Mouse (Mus musculus) heart, postnatal 14 days (tissue): ENCODE results near the gene Slc37a4. TPM values are rescaled to one million over a fixed set of nuclear protein-coding genes. Genes with fewer than 3 reads are reported as not detected.
"Not testable (repeated sequence)": the region's sequence is repeated elsewhere in the genome, so short reads cannot be mapped to it uniquely, and the experiment has no call there.

Source experiments
- DNase-seq, 2 experiments: peaks; one replicate each; pipeline ENCODE4 v3.0.0; 2021 to 2022
- intact Hi-C: fragments of 180-260 bp; cut with DNase I; formaldehyde crosslinking; loops from one replicate; pipeline ENCODE4 v1.15.1; 2025
- long read RNA-seq, 2 experiments: library from polyadenylated mRNA; stranded (forward); transcript quantifications; one replicate each; pipeline ENCODE4 v2.0.0; 2021
- total RNA-seq, 2 experiments: library from RNA; stranded (reverse); gene quantifications; 2 replicates each; pipeline ENCODE4 v1.2.3; 2021

The Slc37a4 gene
- 10 to 100 TPM; 29.6 to 31.0 TPM for total RNA-seq
- long read RNA-seq, experiment 1, transcript Slc37a4-202 (9 exons, 1,353 nt), result major isoform, 8 of 43 reads
- long read RNA-seq, experiment 1, partial matches to known transcripts, result 6 of 43 reads
- long read RNA-seq, experiment 1, other reads (novel, unspliced or antisense), result 28 of 43 reads
- long read RNA-seq, experiment 2, partial matches to known transcripts, result 2 of 47 reads
- long read RNA-seq, experiment 2, other reads (novel, unspliced or antisense), result 40 of 47 reads

- DNase-seq, result peak; percentile 90 to 91
- intact Hi-C loops, result no loop called here
Observed at GRCm38 (mm10) chr9:44396684-44397411, at the start of gene Slc37a4. Gene Slc37a4 (plus strand): TSS chr9:44396852.

DNA sequence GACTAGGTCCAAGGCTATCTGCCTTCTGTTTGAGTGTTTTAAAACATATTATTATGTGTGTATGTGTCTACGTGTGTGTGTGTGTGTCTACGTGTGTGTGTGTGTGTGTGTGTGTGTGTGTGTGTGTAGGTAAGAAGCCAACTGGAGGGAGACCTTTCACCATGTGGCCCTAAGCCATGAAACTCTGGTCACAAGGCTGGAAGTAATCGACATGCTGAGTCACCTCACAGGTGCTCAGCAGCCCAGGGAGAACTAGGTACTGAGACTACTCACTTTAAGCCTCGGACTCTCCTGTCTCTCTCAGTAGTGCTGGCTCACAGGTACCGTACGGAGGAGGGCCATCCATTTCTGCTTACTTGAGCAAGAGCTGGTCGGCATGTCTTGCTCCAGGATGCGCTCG lies 49.5 kb upstream of the Slc37a4 start:
- intact Hi-C loops, result no loop called here
- no peak for DNase-seq

DNA sequence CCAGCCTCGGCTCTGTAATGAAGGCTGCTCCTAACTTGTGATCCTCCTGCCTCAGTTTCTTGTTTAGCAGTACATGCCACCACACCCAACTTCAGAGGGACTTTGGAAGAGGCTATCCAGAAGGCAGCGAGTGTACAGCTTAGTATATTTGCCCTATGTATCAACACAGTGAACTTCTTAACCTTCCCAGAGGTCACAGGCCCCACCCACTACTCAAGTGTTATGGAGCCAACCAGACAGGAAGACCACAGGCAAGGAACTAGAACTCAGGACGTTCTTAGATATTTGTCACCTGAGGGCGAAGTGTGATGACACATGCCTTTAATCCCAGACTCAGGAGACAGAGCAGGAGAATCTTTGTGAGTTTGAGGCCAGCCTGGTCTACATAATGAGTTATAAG lies 49.0 kb upstream of the Slc37a4 start:
- intact Hi-C loops, result no loop called here
- DNase-seq, result no peak

DNA sequence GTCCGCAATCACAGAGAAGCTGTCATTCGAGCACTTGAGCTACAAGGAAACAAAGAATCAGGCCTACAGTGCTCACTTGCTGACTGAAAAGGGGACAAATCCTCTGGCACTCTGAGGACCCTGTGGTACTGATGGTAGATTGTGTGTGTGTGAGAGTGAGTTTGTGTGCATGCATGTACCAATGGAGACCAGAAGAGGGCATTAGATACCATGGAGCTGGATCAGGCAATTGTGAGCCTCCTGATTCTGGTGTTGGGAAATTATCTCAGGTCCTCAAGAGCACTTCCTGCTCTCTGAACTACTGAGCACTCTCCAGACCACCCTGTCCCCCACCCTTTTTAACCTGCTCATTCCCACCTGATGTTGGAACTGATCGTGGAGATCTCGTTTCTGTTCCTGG lies 48.1 kb upstream of the Slc37a4 start:
- intact Hi-C loops, result no loop called here
- no peak for DNase-seq

- no peak for DNase-seq
- intact Hi-C loops, result no loop called here
Observed at GRCm38 (mm10) chr9:44351396-44351795, 45.3 kb upstream of the Slc37a4 start.

DNA sequence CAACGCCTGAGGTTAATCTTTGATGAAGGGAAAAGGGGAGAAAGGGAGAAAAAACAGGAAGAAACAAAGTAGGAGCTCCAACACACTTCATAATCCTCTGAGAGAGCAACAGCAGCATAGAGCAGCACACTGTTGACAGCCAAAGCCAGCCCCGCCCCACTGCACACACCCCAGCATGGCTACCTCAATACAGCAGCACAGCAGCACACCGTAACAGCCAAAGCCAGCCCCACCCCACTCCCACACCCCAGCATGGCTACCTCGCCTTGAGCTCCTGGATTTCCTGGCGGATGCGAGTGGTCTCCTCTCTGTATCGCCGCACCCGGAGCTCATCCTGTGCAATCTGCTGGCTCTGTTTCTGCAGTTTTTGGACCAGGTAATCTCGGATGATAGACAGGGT lies 44.3 kb upstream of the Slc37a4 start:
- no peak for DNase-seq
- intact Hi-C loops, result no loop called here

GRCm38 (mm10) chr9:44353142-44353541 lies 43.5 kb upstream of the Slc37a4 start:
- intact Hi-C loops, result no loop called here

DNA sequence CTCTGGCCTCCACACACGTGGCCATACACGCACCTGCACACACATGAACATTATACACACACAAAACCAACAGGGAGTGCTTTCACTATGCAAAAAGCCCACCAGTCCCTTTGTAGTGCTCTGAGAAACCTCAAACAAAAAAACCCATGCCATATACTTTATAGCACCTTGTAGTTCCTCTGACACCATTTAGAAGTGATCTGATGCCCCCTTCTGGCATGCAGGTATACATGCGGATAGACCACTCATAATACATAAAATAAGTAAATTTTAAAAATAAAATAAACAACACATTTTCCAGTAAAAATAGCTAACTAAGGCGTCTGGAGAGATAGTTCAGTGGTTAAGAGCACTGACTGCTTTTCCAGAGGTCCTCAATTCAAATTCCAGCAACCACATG lies 39.4 kb upstream of the Slc37a4 start:
- DNase-seq, result no peak
- intact Hi-C loops, result no loop called here

More at GRCm38 (mm10) chr9:44353142-44353541, 43.5 kb upstream of the Slc37a4 start:
- no peak for DNase-seq

- intact Hi-C loops, result no loop called here
- DNase-seq, result peak; percentile 93 to 96
Observed at GRCm38 (mm10) chr9:44361190-44361917, 35.3 kb upstream of the Slc37a4 start, which contains the start of gene Vps11. Gene Vps11 (minus strand): TSS chr9:44361670.

- DNase-seq, intact Hi-C loops: not testable (repeated sequence)
Observed at GRCm38 (mm10) chr9:44361931-44362330, 34.7 kb upstream of the Slc37a4 start.

DNA sequence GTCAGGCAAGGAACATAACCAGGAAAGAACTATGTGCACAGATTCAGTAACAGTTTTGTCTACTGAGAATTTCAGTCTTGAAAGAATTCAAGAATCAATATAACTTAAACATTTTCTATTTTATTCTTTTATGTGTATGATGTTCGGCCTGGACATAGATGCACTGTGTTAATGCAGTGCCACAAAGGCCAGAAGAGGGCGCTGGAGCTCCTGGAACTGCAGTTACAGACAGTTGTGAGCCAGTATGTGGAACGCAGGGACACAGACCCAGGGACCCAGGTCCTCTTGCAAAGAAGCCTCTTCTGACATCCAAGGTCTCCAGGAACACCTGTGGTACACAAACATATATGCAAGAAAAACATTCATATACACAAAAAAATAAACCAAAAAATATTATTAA lies 32.2 kb upstream of the Slc37a4 start:
- no peak for DNase-seq
- intact Hi-C loops, result no loop called here

- no peak for DNase-seq
- intact Hi-C loops, result no loop called here
Observed at GRCm38 (mm10) chr9:44373386-44373785, 23.3 kb upstream of the Slc37a4 start.

DNA sequence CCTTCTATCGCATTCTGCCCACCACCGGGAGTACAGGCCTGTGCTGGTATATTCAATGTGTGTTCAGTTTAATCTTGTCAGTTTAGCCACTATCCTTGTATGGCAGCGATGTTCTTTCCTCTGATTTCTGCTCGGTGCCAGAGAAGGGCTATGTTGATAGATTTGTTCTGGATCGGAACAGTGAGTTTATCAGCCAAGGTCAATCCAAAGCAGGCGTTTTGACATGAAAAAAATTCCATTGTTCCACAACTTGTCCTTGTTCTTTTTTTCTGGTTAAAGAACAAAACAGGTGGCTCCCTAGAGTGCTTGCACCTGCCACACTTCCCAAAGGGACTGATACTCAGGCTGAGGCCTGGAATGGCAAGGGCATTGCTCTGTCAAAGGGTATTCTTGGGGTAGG lies 20.5 kb upstream of the Slc37a4 start:
- DNase-seq, result no peak
- intact Hi-C loops, result no loop called here

- intact Hi-C loops, DNase-seq: not testable (repeated sequence)
Observed at GRCm38 (mm10) chr9:44377335-44377734, 19.3 kb upstream of the Slc37a4 start.

DNA sequence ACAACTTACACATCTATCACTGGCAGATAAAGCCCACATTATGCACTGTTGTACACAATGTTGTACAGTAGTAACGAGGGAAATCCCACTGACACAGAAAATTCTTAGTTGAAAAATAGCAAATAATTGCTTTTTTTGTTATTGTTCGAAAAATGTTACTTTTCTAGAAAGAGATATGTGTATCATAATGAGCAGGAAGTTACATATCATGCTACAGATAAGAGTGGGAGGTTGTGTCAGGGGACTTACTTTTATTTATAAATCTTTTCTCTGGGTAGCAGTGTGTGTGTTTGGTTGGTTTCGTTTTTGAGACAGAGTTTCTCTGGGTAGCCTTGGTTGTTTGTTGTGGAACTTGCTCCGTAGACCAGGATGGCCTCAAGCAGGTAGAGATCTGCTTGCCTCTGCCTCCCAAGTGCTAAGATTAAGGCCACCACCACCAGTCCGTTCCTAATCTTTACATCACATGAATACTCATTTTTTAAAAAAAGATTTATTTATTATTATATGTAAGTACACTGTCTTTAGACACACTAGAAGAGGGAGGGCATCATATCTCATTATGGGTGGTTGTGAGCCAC lies 18.4 kb upstream of the Slc37a4 start:
- intact Hi-C loops, result no loop called here
- no peak for DNase-seq

DNA sequence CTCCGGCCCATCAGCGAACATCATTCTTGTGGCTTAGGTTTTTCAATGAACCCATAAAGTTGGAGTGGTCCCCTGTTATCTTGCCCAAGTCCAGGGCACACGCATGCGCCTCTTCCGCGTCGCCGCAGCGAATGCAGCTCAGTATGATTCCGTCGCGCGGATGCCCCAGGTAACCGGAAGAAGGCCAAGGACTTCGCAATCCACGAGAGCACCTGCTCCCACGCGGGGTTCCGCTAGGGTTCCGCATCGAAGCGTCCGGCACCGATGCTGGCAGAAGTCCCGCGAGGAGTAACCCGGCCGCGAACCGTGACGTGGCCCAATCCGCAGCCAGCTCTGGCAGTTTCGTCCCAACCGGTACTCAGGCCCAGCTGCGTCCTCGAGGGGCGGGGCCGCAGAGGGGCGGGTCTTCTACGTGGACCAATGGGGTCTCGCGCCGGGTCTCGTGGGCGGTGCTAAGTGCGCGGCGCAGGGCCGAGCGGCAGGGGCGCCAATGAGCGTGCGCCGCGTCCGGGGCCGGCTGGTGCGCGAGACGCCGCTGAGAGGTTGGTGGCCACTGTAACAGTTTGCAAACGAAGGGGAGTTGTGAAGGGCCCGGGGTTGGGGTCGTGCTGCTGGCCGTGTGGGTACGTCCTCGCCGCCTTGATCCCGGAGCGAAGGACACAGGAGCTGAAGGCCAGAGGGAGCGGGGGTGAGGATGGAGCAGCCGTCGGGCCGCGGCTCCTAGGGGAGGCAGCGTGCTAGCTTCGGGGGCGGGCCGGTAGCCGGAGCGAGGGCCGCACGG lies 17.4 kb upstream of the Slc37a4 start, which contains the start of gene Hyou1:
Gene Hyou1, plus strand, starts transcription at position 437 of the 781 bp plus-strand sequence.
- intact Hi-C loops, result no loop called here
- DNase-seq, result peak; percentile 99 to 100

- DNase-seq, result no peak
- intact Hi-C loops, result loop anchor here (10.0 kb wide), 1 partner anchor 395 kb away; no protein-coding TSS in a partner anchor
Observed at GRCm38 (mm10) chr9:44379862-44380261, 16.8 kb upstream of the Slc37a4 start.

DNA sequence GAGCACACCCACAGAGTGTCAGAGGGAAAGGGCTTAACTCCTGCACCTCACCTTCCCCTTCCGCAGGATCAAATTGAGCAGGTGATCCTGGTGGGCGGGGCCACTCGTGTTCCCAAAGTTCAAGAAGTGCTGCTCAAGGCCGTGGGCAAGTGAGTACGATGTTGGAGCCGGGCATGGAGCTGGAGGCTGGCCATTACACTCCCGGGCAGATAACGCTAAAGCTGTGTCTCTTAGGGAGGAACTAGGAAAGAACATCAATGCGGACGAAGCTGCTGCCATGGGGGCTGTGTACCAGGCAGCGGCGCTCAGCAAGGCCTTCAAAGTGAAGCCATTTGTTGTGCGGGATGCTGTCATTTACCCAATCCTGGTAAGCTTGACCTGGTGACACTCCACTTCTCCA lies 12.1 kb upstream of the Slc37a4 start:
- intact Hi-C loops, result loop anchor here (10.0 kb wide), 1 partner anchor 400 kb away; no protein-coding TSS in a partner anchor

GRCm38 (mm10) chr9:44387221-44387620 lies 9.4 kb upstream of the Slc37a4 start:
- DNase-seq, result no peak
- intact Hi-C loops, result loop anchor here (10.0 kb wide), 1 partner anchor 402 kb away; no protein-coding TSS in a partner anchor

More for the DNA sequence above, 12.1 kb upstream of the Slc37a4 start:
- DNase-seq, result no peak

DNA sequence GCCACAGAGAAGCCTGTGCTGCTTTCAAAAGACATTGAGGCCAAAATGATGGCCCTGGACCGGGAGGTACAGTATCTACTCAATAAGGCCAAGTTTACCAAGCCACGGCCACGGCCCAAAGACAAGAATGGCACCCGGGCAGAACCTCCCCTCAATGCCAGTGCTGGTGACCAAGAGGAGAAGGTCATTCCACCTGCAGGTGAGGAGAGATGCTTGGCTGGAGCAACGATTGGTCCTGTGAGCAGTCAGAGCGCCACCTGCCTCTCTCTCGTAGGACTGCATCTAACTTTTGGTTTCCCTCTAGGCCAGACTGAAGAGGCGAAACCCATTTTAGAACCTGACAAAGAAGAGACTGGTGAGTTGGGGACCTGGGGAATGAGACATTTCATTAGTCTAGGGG lies 7.4 kb upstream of the Slc37a4 start:
- peak; percentile 41 to 57 for DNase-seq
- intact Hi-C loops, result loop anchor here (10.0 kb wide), 1 partner anchor 404 kb away; no protein-coding TSS in a partner anchor
